Mouse (Mus musculus): Measurements from ENCODE around the gene Pate2.

- TF ChIP-seq CTCF (IDR thresholded peaks at IDR 0.05; ENCODE audit: low read depth): peak; percentile 26; the same call in 1 of the 2 replicates
- no peak for TF ChIP-seq EP300 (IDR thresholded peaks at IDR 0.05; ENCODE audit: low read depth)
Measured at GRCm38 (mm10) chr9:35569571-35570534, at the start of gene Pate2, which contains the start of gene Hyls1.

Data from liver, postnatal 0 days (tissue).